Mouse (Mus musculus) MEL (cell line): ENCODE measurements around the gene Pigl.

Experiments used
- CHD2 ChIP-seq: IDR thresholded peaks from 2 replicates; pipeline ENCODE4 v1.6.1; 2011; ENCODE audit warnings: low read length, improper control_type of control experiment
- CTCF ChIP-seq, 3 experiments: IDR thresholded peaks in 2 of 3; conservative IDR thresholded peaks in 1 of 3; 2 replicates each; pipeline ENCODE4 v1.5.1; 2011 to 2012; ENCODE audit warnings: low read length in 3 of 3, low read depth in 2 of 3, mild to moderate bottlenecking in 2 of 3, improper control_type of control experiment in 1 of 3, inconsistent platforms in 1 of 3, mixed read lengths in 1 of 3, moderate library complexity in 1 of 3; ENCODE audit not compliant: control insufficient read depth in 1 of 3, insufficient read depth in 1 of 3, poor library complexity in 1 of 3, severe bottlenecking in 1 of 3
- GATA1 ChIP-seq: IDR thresholded peaks from 2 replicates; pipeline ENCODE4 v1.6.1; 2011; ENCODE audit warnings: low read depth, low read length, improper control_type of control experiment
- MAX ChIP-seq: IDR thresholded peaks from 2 replicates; pipeline ENCODE4 v1.6.1; 2011; ENCODE audit warnings: low read length, improper control_type of control experiment
- NRF1 ChIP-seq: IDR thresholded peaks from 2 replicates; pipeline ENCODE4 v1.6.1; 2014; ENCODE audit warnings: low read depth, mild to moderate bottlenecking, inconsistent platforms, low read length, improper control_type of control experiment, moderate library complexity; ENCODE audit not compliant: poor library complexity, insufficient read depth, severe bottlenecking
- POLR2A ChIP-seq, 2 experiments: IDR thresholded peaks; 2 replicates each; pipeline ENCODE4 v1.6.1; 2011 to 2012; ENCODE audit warnings: low read length in 2 of 2, mild to moderate bottlenecking in 2 of 2, control low read depth in 1 of 2, improper control_type of control experiment in 1 of 2, low read depth in 1 of 2, moderate library complexity in 1 of 2; ENCODE audit not compliant: control insufficient read depth in 1 of 2, insufficient read depth in 1 of 2, poor library complexity in 1 of 2
- POLR2AphosphoS2 ChIP-seq: IDR thresholded peaks from 2 replicates; pipeline ENCODE4 v1.6.1; 2011; ENCODE audit warnings: low read length, improper control_type of control experiment
- SMC3 ChIP-seq: IDR thresholded peaks from 2 replicates; pipeline ENCODE4 v1.6.1; 2011; ENCODE audit warnings: low read depth, low read length, improper control_type of control experiment
- TCF12 ChIP-seq: IDR thresholded peaks from 2 replicates; pipeline ENCODE4 v1.6.1; 2014; ENCODE audit warnings: low read depth, mild to moderate bottlenecking, inconsistent platforms, low read length, improper control_type of control experiment, moderate library complexity
- UBTF ChIP-seq: IDR thresholded peaks from 2 replicates; pipeline ENCODE4 v1.6.1; 2012; ENCODE audit warnings: low read depth, mild to moderate bottlenecking, inconsistent platforms, low read length, improper control_type of control experiment, moderate library complexity, borderline replicate concordance; ENCODE audit not compliant: insufficient read depth
- USF1 ChIP-seq: IDR thresholded peaks from 2 replicates; pipeline ENCODE4 v1.6.1; 2014; ENCODE audit warnings: low read depth, mild to moderate bottlenecking, inconsistent platforms, low read length, improper control_type of control experiment, moderate library complexity
- ZC3H11A ChIP-seq: IDR thresholded peaks from 2 replicates; pipeline ENCODE4 v1.6.1; 2012; ENCODE audit warnings: low read depth, mild to moderate bottlenecking, inconsistent platforms, low read length, improper control_type of control experiment
- ZNF384 ChIP-seq: IDR thresholded peaks from 2 replicates; pipeline ENCODE4 v1.6.1; 2012; ENCODE audit warnings: low read depth, mild to moderate bottlenecking, inconsistent platforms, low read length, improper control_type of control experiment

DNA sequence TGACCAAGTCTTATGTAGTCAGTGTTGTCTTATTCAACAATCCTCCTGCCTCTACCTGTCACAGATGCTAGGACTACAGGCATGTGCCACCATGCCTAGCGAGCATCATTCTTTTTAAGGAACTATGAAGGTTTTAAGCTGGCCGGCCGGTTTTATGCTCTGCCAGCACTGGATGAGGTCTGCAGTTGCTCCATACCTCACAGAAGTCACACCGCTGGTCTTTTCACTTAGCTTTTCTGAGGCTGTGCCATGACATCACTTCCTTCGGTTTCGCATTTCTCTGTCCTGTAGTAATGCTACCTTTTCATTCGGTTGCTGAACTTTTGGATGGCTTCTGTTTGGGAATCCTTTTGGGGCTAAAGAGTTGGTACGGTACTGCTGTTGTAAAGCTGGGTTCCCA, 83.3 kb downstream of the Pigl start:
- TF ChIP-seq POLR2A (IDR thresholded peaks at IDR 0.05; ENCODE audit: control insufficient read depth in 1 of 2, insufficient read depth in 1 of 2, low read depth in 1 of 2, low read length in 2 of 2, poor library complexity in 1 of 2) = no peak
- no peak for TF ChIP-seq CTCF (IDR thresholded peaks at IDR 0.05 in 2 of 3, conservative IDR thresholded peaks at IDR 0.05 in 1 of 3; ENCODE audit: control insufficient read depth in 1 of 3, insufficient read depth in 1 of 3, low read depth in 2 of 3, low read length in 3 of 3, poor library complexity in 1 of 3, severe bottlenecking in 1 of 3)
- TF ChIP-seq UBTF = no peak
- TF ChIP-seq GATA1 = no peak
- TF ChIP-seq USF1 = no peak
- no peak for TF ChIP-seq MAX
- TF ChIP-seq NRF1 = no peak
- TF ChIP-seq ZNF384 = no peak
- no peak for TF ChIP-seq POLR2AphosphoS2
- no peak for TF ChIP-seq ZC3H11A
- no peak for TF ChIP-seq TCF12
- no peak for TF ChIP-seq CHD2
- no peak for TF ChIP-seq SMC3
